Mouse (Mus musculus) ES-E14 (cell line): ENCODE measurements around the gene Tesc. TPM values are rescaled to one million over a fixed set of nuclear protein-coding genes. Genes with fewer than 3 reads are reported as not detected.

Source experiments
- DNase-seq: peaks from one replicate; pipeline ENCODE4 v3.0.0-alpha.2; 2013; ENCODE audit warnings: low read depth, low spot score
- H3K27ac ChIP-seq: 2 replicates; pipeline ENCODE4 v1.5.1; 2012; ENCODE audit warnings: low read depth, mild to moderate bottlenecking, low read length, moderate library complexity, mixed read lengths; ENCODE audit not compliant: poor library complexity, insufficient read depth, severe bottlenecking
- H3K36me3 ChIP-seq: 2 replicates; pipeline ENCODE4 v1.6.1; 2012; ENCODE audit warnings: mild to moderate bottlenecking, low read length, moderate library complexity, mixed read lengths; ENCODE audit not compliant: control insufficient read depth, poor library complexity, insufficient read depth, severe bottlenecking
- H3K4me1 ChIP-seq, 2 experiments: fragments of 150-350 bp in 1 of 2; sonication (generic) in 1 of 2; 2 replicates each; pipeline ENCODE4 v1.6.1; 2012; ENCODE audit warnings: low read length in 2 of 2, mild to moderate bottlenecking in 1 of 2, mixed read lengths in 1 of 2; ENCODE audit not compliant: control insufficient read depth in 2 of 2, insufficient read depth in 2 of 2, poor library complexity in 1 of 2
- H3K4me3 ChIP-seq, 2 experiments: fragments of 150-350 bp in 1 of 2; sonication (generic) in 1 of 2; 2 replicates each; pipeline ENCODE4 v1.5.1; 2012; ENCODE audit warnings: low read length in 2 of 2, low read depth in 1 of 2, mild to moderate bottlenecking in 1 of 2, mixed read lengths in 1 of 2; ENCODE audit not compliant: insufficient read depth in 1 of 2, poor library complexity in 1 of 2, severe bottlenecking in 1 of 2
- H3K9ac ChIP-seq: 2 replicates; pipeline ENCODE4 v1.6.1; 2012; ENCODE audit warnings: low read depth, mild to moderate bottlenecking, low read length, mixed read lengths; ENCODE audit not compliant: poor library complexity, insufficient read depth, severe bottlenecking
- H3K9me3 ChIP-seq: fragments of 150-350 bp; sonication (generic); 2 replicates; pipeline ENCODE4 v1.6.1; 2012; ENCODE audit warnings: low read depth, mild to moderate bottlenecking, low read length; ENCODE audit not compliant: control insufficient read depth, insufficient read depth
- CHD2 ChIP-seq: IDR thresholded peaks from 2 replicates; pipeline ENCODE4 v1.6.1; 2014; ENCODE audit warnings: mild to moderate bottlenecking, low read depth, low read length, inconsistent platforms
- HCFC1 ChIP-seq: IDR thresholded peaks from 2 replicates; pipeline ENCODE4 v1.6.1; 2012; ENCODE audit warnings: low read length, inconsistent platforms, borderline replicate concordance; ENCODE audit not compliant: insufficient read depth
- MAFK ChIP-seq: IDR thresholded peaks from 2 replicates; pipeline ENCODE4 v1.6.1; 2014; ENCODE audit warnings: mild to moderate bottlenecking, low read depth, low read length, inconsistent platforms; ENCODE audit not compliant: insufficient read depth
- ZC3H11A ChIP-seq: IDR thresholded peaks from 2 replicates; pipeline ENCODE4 v1.6.1; 2012; ENCODE audit warnings: low read depth, mild to moderate bottlenecking, inconsistent platforms, low read length, borderline replicate concordance
- ZNF384 ChIP-seq: IDR thresholded peaks from 2 replicates; pipeline ENCODE4 v1.6.1; 2012; ENCODE audit warnings: low read depth, low read length, inconsistent platforms
- in situ Hi-C, 2 experiments: fragments of 600-800 bp; cut with MboI; formaldehyde crosslinking; loops; one replicate each; pipeline ENCODE4 v1.15.1; 2025; ENCODE audit warnings: low sequenced_read_pairs in 2 of 2, inconsistent platforms in 1 of 2; ENCODE audit not compliant: unreplicated experiment in 2 of 2
- total RNA-seq: library from RNA; depleted of rRNA; stranded (reverse); fragments of 300-350 nt; gene quantifications from 2 replicates; pipeline ENCODE4 v1.2.3, GENCODE M21; 2012

Gene Tesc
- total RNA-seq, 1 experiment: 3.1 TPM

GRCm38 (mm10) chr5:117986327-117986726 is 41.2 kb upstream of the Tesc start:
- no peaks in the 10 kb centered on the region for H3K9me3 ChIP-seq
- in situ Hi-C loops: no loop called here
- H3K4me1 ChIP-seq: no peaks in the 10 kb centered on the region; a peak in 1 of 4 replicates
- no peak for DNase-seq
- H3K27ac ChIP-seq: no peak overlapping the region
- peaks cover 45% of the 10 kb centered on the region for H3K36me3 ChIP-seq
- no peak overlapping the region for H3K9ac ChIP-seq
- no peak overlapping the region for H3K4me3 ChIP-seq
- TF ChIP-seq HCFC1 (no peak), ZC3H11A (no peak), ZNF384 (no peak), CHD2 (no peak), MAFK (no peak)

- no peak overlapping the region for H3K9ac ChIP-seq
- H3K27ac ChIP-seq: no peak overlapping the region
- DNase-seq: no peak
- no peak for TF ChIP-seq ZNF384
- peaks cover 47% of the 10 kb centered on the region for H3K36me3 ChIP-seq
- H3K4me1 ChIP-seq: no peaks in the 10 kb centered on the region; a peak in 1 of 4 replicates
- no peak overlapping the region for H3K4me3 ChIP-seq
- no peaks in the 10 kb centered on the region for H3K9me3 ChIP-seq
- in situ Hi-C loops: no loop called here
Measured at GRCm38 (mm10) chr5:117987891-117988290, 39.7 kb upstream of the Tesc start.

- Histone ChIP-seq H3K36me3 (peaks cover 43% of the 10 kb centered on the region), H3K27ac (no peak overlapping the region), H3K9ac (no peak overlapping the region), H3K4me1 (no peaks in the 10 kb centered on the region; a peak in 1 of 4 replicates), H3K4me3 (no peak overlapping the region), H3K9me3 (no peaks in the 10 kb centered on the region)
- TF ChIP-seq CHD2 (no peak), HCFC1 (no peak), ZNF384 (no peak), MAFK (no peak), ZC3H11A (no peak)
- DNase-seq: no peak
- in situ Hi-C loops: no loop called here
Measured at GRCm38 (mm10) chr5:117988367-117988766, 39.2 kb upstream of the Tesc start.

- no peaks in the 10 kb centered on the region; a peak in 1 of 4 replicates for H3K4me1 ChIP-seq
- no peak overlapping the region for H3K9ac ChIP-seq
- H3K9me3 ChIP-seq: no peaks in the 10 kb centered on the region
- no peak overlapping the region for H3K4me3 ChIP-seq
- H3K27ac ChIP-seq: no peak overlapping the region
- peaks cover 50% of the 10 kb centered on the region for H3K36me3 ChIP-seq
- no peak for DNase-seq
- in situ Hi-C loops: no loop called here
- no peak for TF ChIP-seq MAFK
- TF ChIP-seq HCFC1: no peak
- no peak for TF ChIP-seq CHD2
- TF ChIP-seq ZNF384: no peak
- TF ChIP-seq ZC3H11A: no peak
Measured at GRCm38 (mm10) chr5:117989773-117990172, 37.8 kb upstream of the Tesc start.

- in situ Hi-C loops: no loop called here
- Histone ChIP-seq H3K27ac (no peak overlapping the region), H3K9ac (no peak overlapping the region), H3K36me3 (peaks cover 60% of the 10 kb centered on the region), H3K4me1 (no peaks in the 10 kb centered on the region; a peak in 1 of 4 replicates), H3K4me3 (no peak overlapping the region), H3K9me3 (no peaks in the 10 kb centered on the region)
- DNase-seq: no peak
- TF ChIP-seq MAFK: no peak
- no peak for TF ChIP-seq ZC3H11A
- no peak for TF ChIP-seq CHD2
- TF ChIP-seq HCFC1: no peak
- TF ChIP-seq ZNF384: no peak
Measured at GRCm38 (mm10) chr5:117990957-117991356, 36.6 kb upstream of the Tesc start.
